Mouse (Mus musculus) CH12.LX (cell line): ENCODE measurements around the gene Nelfb.

Experiments
- CTCF ChIP-seq, 2 experiments: IDR thresholded peaks in 1 of 2; conservative IDR thresholded peaks in 1 of 2; 2 replicates each; pipeline ENCODE4 v1.5.1; 2011 to 2012; ENCODE audit warnings: low read depth in 2 of 2, low read length in 2 of 2, improper control_type of control experiment in 1 of 2, inconsistent platforms in 1 of 2, mild to moderate bottlenecking in 1 of 2, moderate library complexity in 1 of 2
- ETS1 ChIP-seq: conservative IDR thresholded peaks from 2 replicates; pipeline ENCODE4 v1.6.1; 2012; ENCODE audit warnings: low read depth, mild to moderate bottlenecking, inconsistent platforms, low read length, improper control_type of control experiment, moderate library complexity

DNA sequence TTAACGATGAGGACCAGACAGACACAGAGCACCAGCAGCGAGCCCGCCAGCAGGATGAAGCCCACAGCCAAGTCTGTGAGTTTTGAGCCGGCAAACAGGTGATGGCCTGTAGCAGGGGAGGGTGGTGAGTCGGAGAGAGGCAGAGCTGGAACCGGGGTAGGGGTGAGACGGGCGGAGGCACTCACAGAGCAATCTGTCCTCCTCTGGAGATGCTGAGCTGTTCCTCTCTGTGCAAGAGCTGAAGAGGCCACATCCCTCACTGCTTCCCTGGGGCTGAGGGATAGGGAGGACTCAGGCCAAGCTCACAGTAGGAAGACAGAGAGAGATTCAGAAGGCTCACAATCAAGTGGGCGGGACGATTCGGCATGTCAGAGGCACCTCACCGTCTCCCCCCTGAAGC lies 19.7 kb upstream of the Nelfb start:
- no peak for TF ChIP-seq CTCF (conservative IDR thresholded peaks at IDR 0.05 in 1 of 2, IDR thresholded peaks at IDR 0.05 in 1 of 2; ENCODE audit: low read depth in 2 of 2, low read length in 2 of 2)
- TF ChIP-seq ETS1: no peak
